Mouse (Mus musculus) neural tube, embryonic 14.5 days (tissue): Measurements from ENCODE around the gene Abcc2. TPM values are rescaled to one million over a fixed set of nuclear protein-coding genes. Genes with fewer than 3 reads are reported as not detected.

Experiments
- ATAC-seq: fragments of 200-750 bp; cut with Nextera tagmentation; 2 replicates; pipeline ENCODE4 v1.8.0; 2017; ENCODE audit warnings: low read depth, mild to moderate bottlenecking, moderate TSS enrichment, moderate library complexity
- H3K27ac ChIP-seq: fragments of 300-500 bp; sonication (generic); 2 replicates; pipeline ENCODE4 v1.5.1; 2014; ENCODE audit warnings: low read depth, mild to moderate bottlenecking, control low read depth, low read length, moderate library complexity, mixed read lengths
- H3K27me3 ChIP-seq: fragments of 300-500 bp; sonication (generic); 2 replicates; pipeline ENCODE4 v1.6.1; 2014; ENCODE audit warnings: low read length; ENCODE audit not compliant: control insufficient read depth, insufficient read depth
- H3K36me3 ChIP-seq: fragments of 300-500 bp; sonication (generic); 2 replicates; pipeline ENCODE4 v1.6.1; 2014; ENCODE audit warnings: low read length, mixed read lengths; ENCODE audit not compliant: control insufficient read depth, insufficient read depth
- H3K4me1 ChIP-seq: fragments of 300-500 bp; sonication (generic); 2 replicates; pipeline ENCODE4 v1.6.1; 2014; ENCODE audit warnings: low read length; ENCODE audit not compliant: control insufficient read depth, insufficient read depth
- H3K4me2 ChIP-seq: fragments of 300-500 bp; sonication (generic); 2 replicates; pipeline ENCODE4 v1.6.1; 2014; ENCODE audit warnings: mild to moderate bottlenecking, low read depth, low read length, control low read depth
- H3K4me3 ChIP-seq: fragments of 300-500 bp; sonication (generic); 2 replicates; pipeline ENCODE4 v1.5.1; 2014; ENCODE audit warnings: low read depth, low read length, control low read depth, mixed read lengths
- H3K9ac ChIP-seq: fragments of 300-500 bp; sonication (generic); replicated peaks from 2 replicates; pipeline ENCODE4 v1.6.1; 2014; ENCODE audit warnings: low read depth, mild to moderate bottlenecking, control low read depth, low read length, mixed read lengths
- H3K9me3 ChIP-seq: fragments of 300-500 bp; sonication (generic); 2 replicates; pipeline ENCODE4 v1.6.1; 2016; ENCODE audit warnings: low read length; ENCODE audit not compliant: control insufficient read depth
- WGBS: fragments of 180-500 bp; shearing (Covaris S2); extraction: QIAGEN DNeasy Blood & Tissue Kit; methylation state at CpG from one replicate; pipeline ENCODE4 v1.1.7; 2014; 5-methylcytosine and 5-hydroxymethylcytosine counted together
- polyA plus RNA-seq: library from polyadenylated mRNA; unstranded; fragments of >200 nt; fragmentation: Nextera tagmentation; extraction: Ambion mirVana; gene quantifications from 2 replicates; pipeline ENCODE4 v1.2.1, GENCODE M21; 2014

Gene Abcc2
- polyA plus RNA-seq, result 0.06 and 0.24 TPM in 2 replicates

DNA sequence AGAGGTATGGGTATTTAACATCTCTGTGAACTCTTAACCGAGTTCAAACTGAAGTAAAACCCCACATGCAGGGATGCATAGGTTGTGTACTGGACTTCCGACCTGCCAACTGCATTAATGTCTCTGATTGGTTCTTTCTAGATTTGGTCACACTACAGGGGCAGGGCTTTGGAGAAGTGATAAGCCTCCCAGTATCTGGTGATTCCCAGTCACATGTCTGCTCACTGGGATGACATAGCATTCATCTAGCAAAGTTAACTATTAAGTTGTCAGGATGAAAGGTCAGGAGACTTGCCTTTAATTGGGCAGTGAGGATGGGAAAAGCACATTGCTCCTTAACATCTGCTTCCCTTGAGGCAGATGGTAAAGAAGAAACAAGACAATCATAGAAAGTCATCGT is at the start of gene Abcc2:
Abcc2 (plus strand) TSS at position 213 of the 400 bp plus-strand sequence.
- H3K27me3 ChIP-seq, result no peaks in the 10 kb centered on the region
- H3K4me2 ChIP-seq, result no peak within 1 kb of the TSS
- no peaks in the 10 kb centered on the region for H3K9me3 ChIP-seq
- no peak for ATAC-seq
- H3K9ac ChIP-seq, result no peak within 1 kb of the TSS
- H3K4me3 ChIP-seq, result no peak within 1 kb of the TSS
- H3K27ac ChIP-seq, result no peak within 1 kb of the TSS
- H3K36me3 ChIP-seq, result no peaks in the 10 kb centered on the region
- 84% methylated on average over 3 of the region's 3 CpGs for WGBS
- H3K4me1 ChIP-seq, result no peaks in the 10 kb centered on the region

DNA sequence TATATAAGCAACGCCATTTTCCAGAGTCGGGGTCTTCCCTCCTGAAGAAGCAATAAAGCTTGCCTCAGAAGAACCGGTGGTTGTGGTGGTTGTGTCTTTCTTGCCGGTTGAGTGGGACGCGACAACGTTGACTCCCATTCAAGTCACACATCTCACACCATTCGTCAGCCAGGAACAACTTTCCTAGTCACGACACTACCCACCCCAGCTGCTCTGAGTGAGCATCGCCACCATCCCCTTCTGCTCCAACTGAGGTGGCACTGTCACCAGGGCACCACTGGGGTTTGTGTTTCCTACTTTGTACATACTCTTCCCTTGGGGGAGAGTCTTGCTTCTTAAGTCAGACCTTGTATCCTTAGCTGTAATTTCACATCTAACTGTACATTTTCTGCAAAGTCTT is 43.6 kb upstream of the Abcc2 start:
- 97% methylated on average over 10 of the region's 10 CpGs for WGBS
- ATAC-seq, result no peak
- peaks cover 76% of the 10 kb centered on the region for H3K36me3 ChIP-seq

DNA sequence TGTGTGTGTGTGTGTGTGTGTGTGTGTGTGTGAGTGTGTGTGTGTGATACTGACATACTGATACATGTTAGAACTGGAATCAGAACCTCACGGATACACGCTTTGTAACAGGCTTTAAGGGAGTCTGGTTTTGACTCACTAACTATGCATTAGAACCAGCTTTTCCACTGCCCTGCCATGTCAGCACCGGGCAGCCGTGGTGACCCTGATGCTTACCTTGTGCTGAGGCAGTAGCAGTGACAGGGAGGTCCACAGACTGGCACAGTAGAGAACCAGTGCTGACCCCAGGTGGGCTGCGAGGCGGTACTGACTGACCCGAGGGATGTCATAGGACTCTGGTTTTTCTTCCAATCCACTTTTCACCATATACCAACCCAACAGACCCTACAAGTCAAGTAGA is 38.6 kb upstream of the Abcc2 start:
- H3K4me3 ChIP-seq, result no peak overlapping the region
- ATAC-seq, result no peak
- peaks cover 56% of the 10 kb centered on the region for H3K36me3 ChIP-seq
- H3K9ac ChIP-seq, result no peak overlapping the region
- no peak overlapping the region for H3K27ac ChIP-seq
- over 99% methylated on average over 7 of the region's 7 CpGs for WGBS
- H3K27me3 ChIP-seq, result no peaks in the 10 kb centered on the region
- H3K4me2 ChIP-seq, result no peak overlapping the region
- H3K4me1 ChIP-seq, result no peaks in the 10 kb centered on the region
- H3K9me3 ChIP-seq, result no peaks in the 10 kb centered on the region

More for the DNA sequence above, 43.6 kb upstream of the Abcc2 start:
- no peak overlapping the region for H3K4me3 ChIP-seq
- H3K9ac ChIP-seq, result no peak overlapping the region
- no peak overlapping the region for H3K4me2 ChIP-seq
- no peak overlapping the region for H3K27ac ChIP-seq
- no peaks in the 10 kb centered on the region for H3K4me1 ChIP-seq
- no peaks in the 10 kb centered on the region for H3K27me3 ChIP-seq
- no peaks in the 10 kb centered on the region for H3K9me3 ChIP-seq

DNA sequence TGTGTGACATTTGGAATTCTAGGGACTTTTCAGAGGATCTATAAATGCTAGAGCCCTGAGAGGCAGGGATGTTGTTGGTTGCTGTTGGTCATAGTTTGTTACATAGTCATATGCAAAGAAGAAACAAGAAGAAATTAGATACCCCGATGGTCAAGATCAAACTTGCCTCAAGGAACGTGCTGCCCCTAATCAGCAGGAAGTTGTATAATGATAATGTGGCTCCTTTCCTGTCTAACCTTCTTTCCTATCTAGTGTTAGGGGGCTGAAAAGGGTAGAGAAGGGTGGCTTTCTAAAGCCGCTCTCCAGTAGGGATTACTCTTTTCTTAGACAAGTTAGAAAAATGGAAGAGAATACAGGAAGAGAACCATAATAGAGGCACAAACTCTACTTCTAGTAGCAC is 36.3 kb upstream of the Abcc2 start:
- Histone ChIP-seq H3K4me2 (no peak overlapping the region), H3K36me3 (peaks cover 46% of the 10 kb centered on the region), H3K4me1 (no peaks in the 10 kb centered on the region), H3K9me3 (no peaks in the 10 kb centered on the region), H3K27ac (no peak overlapping the region), H3K9ac (no peak overlapping the region), H3K4me3 (no peak overlapping the region), H3K27me3 (no peaks in the 10 kb centered on the region)
- no peak for ATAC-seq
- WGBS, result 95% methylated on average over 3 of the region's 3 CpGs

DNA sequence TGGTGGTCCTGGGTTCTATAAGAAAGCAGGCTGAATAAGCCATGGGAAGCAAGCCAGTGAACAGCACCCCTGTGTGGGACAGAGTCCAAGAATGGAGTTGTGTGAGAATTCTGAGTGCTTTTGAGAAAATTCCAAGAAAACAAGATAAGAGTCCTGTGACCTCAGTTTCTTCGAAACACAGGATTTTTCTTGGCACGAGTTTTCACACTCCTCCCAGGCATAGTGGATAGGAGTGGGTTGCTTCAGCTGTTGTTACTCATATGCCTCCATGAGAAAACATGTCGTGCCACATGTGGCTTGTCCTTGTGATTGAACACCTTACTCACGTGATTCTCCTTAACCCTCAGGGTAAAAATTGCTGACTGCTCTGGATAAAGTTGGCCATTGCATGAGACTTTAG is 34.1 kb upstream of the Abcc2 start:
- no peak overlapping the region for H3K4me3 ChIP-seq
- H3K27me3 ChIP-seq, result no peaks in the 10 kb centered on the region
- H3K4me1 ChIP-seq, result no peaks in the 10 kb centered on the region
- H3K27ac ChIP-seq, result no peak overlapping the region
- no peak overlapping the region for H3K4me2 ChIP-seq
- H3K36me3 ChIP-seq, result peaks cover 35% of the 10 kb centered on the region
- WGBS, result 93% methylated on average over 4 of the region's 4 CpGs
- ATAC-seq, result no peak
- H3K9me3 ChIP-seq, result no peaks in the 10 kb centered on the region
- no peak overlapping the region for H3K9ac ChIP-seq

DNA sequence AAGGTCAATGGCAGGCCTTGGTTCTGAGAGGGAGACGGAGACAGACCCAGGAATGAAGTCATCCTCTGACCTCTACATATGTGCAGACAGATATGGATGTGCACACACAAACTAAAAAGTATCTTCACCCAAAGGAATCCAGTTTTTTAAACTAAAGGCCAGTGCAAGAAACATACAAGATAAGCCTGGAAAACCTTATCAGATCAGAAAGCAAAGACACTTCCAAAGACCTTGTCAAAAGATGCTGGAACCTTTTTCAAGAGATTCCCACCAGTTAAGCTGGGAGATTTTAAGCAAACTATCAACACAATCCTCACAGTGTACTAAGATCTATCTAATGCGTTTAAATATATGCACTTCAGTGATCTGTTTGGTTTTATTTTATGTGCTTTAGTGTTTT is 32.0 kb upstream of the Abcc2 start:
- no peaks in the 10 kb centered on the region for H3K4me1 ChIP-seq
- no peaks in the 10 kb centered on the region for H3K9me3 ChIP-seq
- no peak overlapping the region for H3K27ac ChIP-seq
- peaks cover 28% of the 10 kb centered on the region for H3K36me3 ChIP-seq
- no peak overlapping the region for H3K9ac ChIP-seq
- H3K27me3 ChIP-seq, result no peaks in the 10 kb centered on the region
- ATAC-seq, result no peak
- no peak overlapping the region for H3K4me3 ChIP-seq
- H3K4me2 ChIP-seq, result no peak overlapping the region
- 89% methylated on average over 2 of the region's 2 CpGs for WGBS

DNA sequence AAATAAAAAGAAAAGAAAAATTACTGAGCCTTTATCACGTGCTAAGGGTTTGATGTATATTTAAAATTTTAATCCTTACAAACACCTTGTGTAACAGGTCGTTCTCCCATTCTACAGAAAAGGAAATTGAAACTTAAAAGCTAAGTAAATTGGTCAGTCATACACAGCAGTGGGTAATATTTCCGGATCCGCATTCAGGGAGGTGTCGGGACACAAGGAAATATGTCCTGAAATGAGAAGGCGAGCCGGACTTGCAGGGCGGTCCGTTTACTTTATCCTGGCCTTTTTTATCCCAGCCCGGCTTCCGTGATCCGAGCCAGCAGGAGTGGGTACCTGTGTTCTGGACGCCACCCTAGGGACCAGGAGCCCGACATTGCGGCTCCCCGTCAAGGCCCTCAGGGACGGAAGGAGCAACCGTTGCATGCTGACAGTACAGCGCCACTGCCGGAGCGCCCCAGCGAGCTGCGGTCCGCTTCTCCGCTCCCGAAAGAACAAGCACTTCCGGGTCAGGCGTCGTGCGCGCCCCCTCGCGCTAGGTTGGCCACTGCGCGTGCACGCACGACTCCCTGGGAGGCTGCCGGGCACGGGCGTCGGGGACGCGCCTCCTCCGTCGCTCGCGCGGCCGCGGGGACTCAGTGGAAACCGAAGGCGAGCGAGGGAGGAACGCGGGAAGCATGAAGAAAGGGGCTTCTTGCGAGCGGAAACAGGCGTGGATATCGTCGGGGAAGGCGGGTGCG is 29.3 kb upstream of the Abcc2 start, which contains the start of the genes Cutc and Cox15:
Cutc (plus strand) TSS at position 508 of the 737 bp plus-strand sequence.
Cox15 (minus strand) TSS at position 512 of the 737 bp plus-strand sequence.
- peak within 1 kb of the TSS; percentile 64 for H3K4me3 ChIP-seq
- peak; percentile 95 for ATAC-seq
- H3K36me3 ChIP-seq, result peaks cover 14% of the 10 kb centered on the region; the same call in 1 of the 2 replicates

DNA sequence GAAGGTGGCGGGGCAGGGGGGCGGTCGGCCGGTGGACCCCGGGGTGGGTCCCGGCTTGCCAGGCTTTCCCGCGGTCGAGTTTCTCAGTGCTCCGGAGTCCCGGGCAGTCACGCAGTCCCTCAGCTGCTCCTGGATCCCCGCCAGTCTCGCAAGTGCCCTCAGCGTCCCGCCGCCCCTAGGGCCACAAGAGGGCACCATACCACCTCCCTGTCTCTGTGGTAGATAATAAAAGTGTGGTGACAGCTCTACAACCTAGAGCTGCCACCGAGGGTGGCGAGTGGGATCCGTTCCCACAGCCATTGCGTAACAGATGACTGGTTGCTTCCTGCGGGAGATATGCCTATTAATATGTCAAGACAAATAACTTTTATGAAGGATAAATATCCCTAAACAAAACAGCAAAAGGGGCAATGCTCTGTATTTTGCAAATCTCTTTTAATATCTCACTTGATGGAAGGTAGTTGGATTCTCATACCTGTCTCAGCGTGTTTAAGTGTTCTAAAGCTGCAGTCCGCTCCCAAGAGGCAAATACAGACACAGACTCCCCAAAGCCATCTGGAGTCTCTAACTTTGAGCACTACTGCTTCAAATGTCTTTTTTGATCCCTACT is 28.7 kb upstream of the Abcc2 start:
- 1% methylated on average over 23 of the region's 24 CpGs for WGBS
- ATAC-seq, result peak; percentile 90
- H3K9ac ChIP-seq, result peak overlapping the region; percentile 65
- H3K4me1 ChIP-seq, result no peaks in the 10 kb centered on the region
- H3K36me3 ChIP-seq, result peaks cover 8% of the 10 kb centered on the region; the same call in 1 of the 2 replicates
- H3K4me3 ChIP-seq, result peak overlapping the region; percentile 64
- no peaks in the 10 kb centered on the region for H3K9me3 ChIP-seq
- H3K27ac ChIP-seq, result peak overlapping the region; percentile 92
- peak overlapping the region; percentile 75 for H3K4me2 ChIP-seq
- H3K27me3 ChIP-seq, result no peaks in the 10 kb centered on the region

More for the DNA sequence above, 29.3 kb upstream of the Abcc2 start, which contains the start of the genes Cutc and Cox15:
- WGBS, result under 1% methylated on average over 62 of the region's 62 CpGs
- Histone ChIP-seq H3K4me2 (peak within 1 kb of the TSS; percentile 75), H3K27ac (peak within 1 kb of the TSS; percentile 92), H3K9me3 (no peaks in the 10 kb centered on the region), H3K27me3 (no peaks in the 10 kb centered on the region), H3K4me1 (no peaks in the 10 kb centered on the region), H3K9ac (peak within 1 kb of the TSS; percentile 65)

DNA sequence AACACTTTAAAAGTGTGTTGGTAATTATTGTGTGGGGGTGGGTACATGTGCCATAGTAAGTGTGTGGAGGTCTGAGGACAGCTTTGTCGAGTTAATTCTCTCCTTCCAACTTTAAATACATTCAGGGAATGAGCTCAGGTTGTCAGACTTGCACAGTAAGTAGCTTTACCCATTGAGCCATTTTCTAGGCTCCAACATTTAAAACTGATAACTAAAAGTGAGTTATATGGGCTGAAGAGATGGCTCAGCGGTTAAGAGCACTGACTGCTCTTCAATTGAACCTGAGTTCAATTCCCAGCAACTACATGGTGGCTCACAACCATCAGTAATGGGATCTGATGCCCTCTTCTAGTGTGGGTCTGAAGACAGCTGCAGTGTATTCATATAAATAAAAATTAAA is 27.8 kb upstream of the Abcc2 start:
- ATAC-seq, result no peak
- no peaks in the 10 kb centered on the region for H3K27me3 ChIP-seq
- no peaks in the 10 kb centered on the region for H3K4me1 ChIP-seq
- WGBS, result 78% methylated on average over 2 of the region's 2 CpGs
- H3K9ac ChIP-seq, result no peak overlapping the region
- no peak overlapping the region for H3K27ac ChIP-seq
- H3K9me3 ChIP-seq, result no peaks in the 10 kb centered on the region
- no peak overlapping the region for H3K4me2 ChIP-seq
- H3K4me3 ChIP-seq, result no peak overlapping the region
- no peaks in the 10 kb centered on the region for H3K36me3 ChIP-seq
